Mouse (Mus musculus): Measurements from ENCODE around the gene Ptgdr. TPM values are rescaled to one million over a fixed set of nuclear protein-coding genes. Genes with fewer than 3 reads are reported as not detected.

The Ptgdr gene
- polyA plus RNA-seq (2017; shearing (Covaris generic)) = not detected

GRCm38 (mm10) chr14:44858868-44859613, at the start of gene Ptgdr:
Gene Ptgdr, minus strand, starts transcription at chr14:44859375.

Other genes with a start within 250 kb of the Ptgdr start
- gene Gm5624, start 231.4 kb downstream of the Ptgdr start, polyA plus RNA-seq (2017; shearing (Covaris generic)) = not detected
- gene Gm8257, start 152.9 kb downstream of the Ptgdr start, polyA plus RNA-seq (2017; shearing (Covaris generic)) = not detected
- not detected for gene Gm8267, start 109.0 kb downstream of the Ptgdr start, polyA plus RNA-seq (2017; shearing (Covaris generic))
- 76.1 TPM for gene Ptger2, start 128.8 kb upstream of the Ptgdr start, polyA plus RNA-seq (2017; shearing (Covaris generic))